Mouse (Mus musculus) leukemia stem cell, adult 10-12 weeks (primary cell): ENCODE results near the gene Fam222a. TPM values are rescaled to one million over a fixed set of nuclear protein-coding genes. Genes with fewer than 3 reads are reported as not detected.

Source experiments
- polyA plus RNA-seq: library from polyadenylated mRNA; stranded (reverse); fragments of >175 nt; gene quantifications from 2 replicates; pipeline ENCODE4 v1.2.3, GENCODE M21; 2012; ENCODE audit warnings: low replicate concordance

Fam222a gene
- 2.7 and 3.6 TPM in 2 replicates for polyA plus RNA-seq

GRCm38 (mm10) chr5:114567565-114568197 lies at the start of gene Fam222a:
Gene Fam222a, plus strand, starts transcription at chr5:114568016.

GRCm38 (mm10) chr5:114658255-114658654 lies 90.4 kb downstream of the Fam222a start, which contains the start of gene Trpv4:
Gene Trpv4, minus strand, starts transcription at chr5:114658421.

Other genes with a start within 250 kb of the Fam222a start
- 66.7 and 82.9 TPM in 2 replicates for gene Kctd10, start 187.5 kb upstream of the Fam222a start, polyA plus RNA-seq
- gene Ube3b, start 187.4 kb upstream of the Fam222a start, polyA plus RNA-seq = 82.6 and 116 TPM in 2 replicates
- 7.5 and 7.9 TPM in 2 replicates for gene Mmab, start 124.0 kb upstream of the Fam222a start, polyA plus RNA-seq
- gene Mvk, start 123.7 kb upstream of the Fam222a start, polyA plus RNA-seq = 20.7 and 30.4 TPM in 2 replicates
- gene Trpv4, start 90.4 kb downstream of the Fam222a start, polyA plus RNA-seq = 1.1 and 2.2 TPM in 2 replicates
- 39.7 and 55.5 TPM in 2 replicates for gene Gltp, start 123.0 kb downstream of the Fam222a start, polyA plus RNA-seq
- 10.7 and 24.2 TPM in 2 replicates for gene Tchp, start 139.7 kb downstream of the Fam222a start, polyA plus RNA-seq
- 404 and 610 TPM in 2 replicates for gene Ankrd13a, start 206.7 kb downstream of the Fam222a start, polyA plus RNA-seq
- 91.6 and 159 TPM in 2 replicates for gene Git2, start 207.5 kb downstream of the Fam222a start, polyA plus RNA-seq